Mouse (Mus musculus) liver, embryonic 11.5 days (tissue): ENCODE data around the gene Ubl5. TPM values are rescaled to one million over a fixed set of nuclear protein-coding genes. Genes with fewer than 3 reads are reported as not detected.

Experiments
- polyA plus RNA-seq: library from polyadenylated mRNA; unstranded; fragments of >200 nt; fragmentation: Nextera tagmentation; extraction: Ambion mirVana; gene quantifications from 2 replicates; pipeline ENCODE4 v1.2.1, GENCODE M21; 2014

Gene Ubl5
- polyA plus RNA-seq, 1 experiment from 2014 or later = 349 TPM

Other genes with a start within 250 kb of the Ubl5 start
- 15.1 and 16.4 TPM in 2 replicates for gene Zfp26, start 182.7 kb upstream of the Ubl5 start, polyA plus RNA-seq
- gene Zfp426, start 150.1 kb upstream of the Ubl5 start, polyA plus RNA-seq = 14.9 and 15.3 TPM in 2 replicates
- 49.2 TPM in 2 replicates for gene Zfp266, start 121.5 kb upstream of the Ubl5 start, polyA plus RNA-seq
- 6.6 and 7.0 TPM in 2 replicates for gene Zfp846, start 61.6 kb upstream of the Ubl5 start, polyA plus RNA-seq
- 8.1 and 9.1 TPM in 2 replicates for gene Fbxl12, start 1.9 kb downstream of the Ubl5 start, polyA plus RNA-seq
- gene Pin1, start 9.2 kb downstream of the Ubl5 start, polyA plus RNA-seq = 58.8 and 59.7 TPM in 2 replicates
- 1.2 and 1.3 TPM in 2 replicates for gene Olfm2, start 103.5 kb downstream of the Ubl5 start, polyA plus RNA-seq
- gene Col5a3, start 172.2 kb downstream of the Ubl5 start, polyA plus RNA-seq = 0.05 TPM in 2 replicates
- gene Rdh8, start 175.6 kb downstream of the Ubl5 start, polyA plus RNA-seq = not detected in 2 replicates
- gene A230050P20Rik, start 225.8 kb downstream of the Ubl5 start, polyA plus RNA-seq = 7.1 and 8.8 TPM in 2 replicates
- gene Angptl6, start 236.8 kb downstream of the Ubl5 start, polyA plus RNA-seq = 9.4 TPM in 2 replicates
- gene Ppan, start 245.3 kb downstream of the Ubl5 start, polyA plus RNA-seq = 170 and 178 TPM in 2 replicates